Mouse (Mus musculus) skeletal muscle tissue, adult 2 months (tissue): ENCODE measurements around the gene Phldb1.

Experiments
- DNase-seq: peaks from one replicate; pipeline ENCODE4 v3.0.0-alpha.2; 2012; ENCODE audit warnings: low read depth, low spot score

The Phldb1 gene

DNA sequence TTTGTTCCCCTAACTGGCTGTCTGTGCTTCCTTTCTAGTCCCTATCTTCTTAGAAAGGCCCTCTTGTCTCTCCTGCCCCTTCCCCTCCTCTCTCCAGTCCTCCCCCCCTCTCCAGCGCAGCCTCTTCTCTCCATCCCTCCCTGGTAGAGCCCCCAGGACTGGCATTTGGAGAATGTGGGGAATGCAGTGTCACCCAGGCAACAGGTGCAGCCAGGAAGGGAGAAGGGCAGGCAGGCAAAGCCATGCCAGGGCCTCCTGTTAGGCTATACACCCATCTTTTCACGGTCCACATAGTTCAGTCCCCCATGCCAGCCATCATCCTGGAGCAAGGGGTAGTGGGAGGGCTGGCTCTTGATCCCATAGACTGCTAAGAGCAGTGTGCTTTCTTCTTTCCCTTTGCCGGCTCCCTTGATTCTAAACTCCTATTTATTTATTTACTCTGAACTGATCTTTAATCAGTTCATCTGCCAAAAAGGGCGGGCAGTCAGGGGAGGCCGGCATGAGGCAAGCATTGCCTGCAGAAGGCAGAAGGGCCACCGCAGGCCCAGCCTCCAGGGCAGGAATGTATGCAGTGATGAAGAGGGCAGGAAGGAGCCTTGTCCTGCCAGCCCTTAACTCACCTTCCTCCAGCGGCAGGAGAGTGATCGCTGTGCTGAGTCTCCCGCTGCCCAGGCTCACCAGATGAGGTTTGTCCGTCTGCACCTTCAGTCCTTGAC is 8.4 kb downstream of the Phldb1 start:
- no peak for DNase-seq

DNA sequence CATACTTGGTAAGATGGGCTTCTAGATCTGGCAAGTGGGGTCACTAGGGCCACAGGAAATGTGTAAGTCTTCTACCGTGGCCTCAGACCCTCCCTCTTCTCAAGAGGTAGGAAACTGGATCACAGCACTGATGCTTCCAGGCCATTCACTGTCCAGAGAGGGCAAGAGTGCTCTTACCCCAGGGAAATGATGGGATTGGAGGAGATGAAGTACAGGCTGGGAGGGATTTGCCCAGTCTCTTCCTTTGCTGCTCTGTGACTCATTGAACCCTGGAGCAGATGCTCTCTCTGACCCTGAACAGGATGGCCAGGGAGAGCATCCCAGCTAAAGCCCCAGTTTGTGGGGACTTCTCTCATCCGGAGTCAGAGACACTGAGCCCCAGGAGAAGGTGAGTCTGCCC is 10.3 kb downstream of the Phldb1 start:
- no peak for DNase-seq

DNA sequence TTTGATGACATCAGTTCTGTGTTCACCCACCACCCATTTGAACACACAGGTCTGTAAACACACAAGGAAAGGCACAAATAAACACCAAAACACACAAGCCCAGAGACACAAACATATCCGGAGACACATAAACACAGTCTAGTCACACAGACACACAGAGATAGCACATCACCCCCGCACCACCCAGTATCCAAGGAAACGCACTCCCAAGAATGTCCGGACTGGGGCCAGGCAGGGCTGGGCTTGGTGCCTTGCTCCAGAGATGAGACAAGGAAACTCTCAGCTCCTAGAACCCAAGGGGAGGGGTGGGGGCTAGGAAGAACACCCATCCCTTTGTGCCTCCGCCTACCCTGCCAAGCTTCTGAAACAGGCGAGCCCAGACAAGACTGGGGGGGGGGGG is 10.8 kb downstream of the Phldb1 start:
- DNase-seq, result peak; percentile 54

DNA sequence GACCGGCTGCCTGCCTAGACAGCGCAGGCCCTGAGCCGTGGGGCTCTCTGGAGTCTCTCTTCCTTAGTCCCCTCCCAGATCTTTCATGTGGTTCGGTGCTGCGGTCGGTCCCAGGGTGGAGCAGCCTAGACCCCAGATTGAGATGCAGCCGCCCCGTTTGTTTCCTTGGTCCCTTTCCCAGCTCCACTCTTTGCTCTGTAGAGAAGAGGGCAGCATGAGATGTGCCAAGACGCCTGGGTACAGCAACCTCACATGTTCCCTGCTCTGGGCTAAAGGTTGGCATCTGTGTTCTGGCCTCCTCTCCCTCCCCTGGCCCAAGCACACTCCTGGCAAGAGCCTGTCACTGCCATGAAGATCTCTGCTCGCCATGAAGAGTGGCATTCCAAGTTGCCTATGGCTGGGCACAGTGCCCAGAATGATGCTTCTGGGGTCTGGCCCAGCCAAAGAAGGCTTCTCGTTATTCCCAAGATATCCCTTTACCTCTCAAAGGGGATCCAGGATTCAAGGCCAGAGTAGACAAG is 11.4 kb downstream of the Phldb1 start:
- DNase-seq, result no peak

DNA sequence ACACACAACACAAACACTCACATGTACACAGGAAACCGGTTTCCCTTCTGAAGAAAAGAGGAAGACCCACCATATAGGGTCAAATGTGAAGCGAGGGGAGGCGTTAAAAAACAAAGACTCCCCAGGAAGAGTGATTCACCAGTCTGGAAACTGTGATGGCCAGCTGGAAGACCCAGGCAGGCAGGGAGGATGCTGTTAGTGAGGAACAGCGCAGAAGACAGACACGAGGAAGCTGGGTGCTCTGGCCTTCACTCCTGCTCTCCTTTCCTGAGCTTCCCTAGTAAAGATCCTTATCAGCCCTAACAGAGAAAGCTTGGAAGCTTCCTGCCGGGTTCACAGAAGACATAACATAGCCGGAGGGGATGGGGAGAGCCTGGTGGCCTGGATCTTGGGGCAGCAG is 12.0 kb downstream of the Phldb1 start:
- DNase-seq, result no peak

DNA sequence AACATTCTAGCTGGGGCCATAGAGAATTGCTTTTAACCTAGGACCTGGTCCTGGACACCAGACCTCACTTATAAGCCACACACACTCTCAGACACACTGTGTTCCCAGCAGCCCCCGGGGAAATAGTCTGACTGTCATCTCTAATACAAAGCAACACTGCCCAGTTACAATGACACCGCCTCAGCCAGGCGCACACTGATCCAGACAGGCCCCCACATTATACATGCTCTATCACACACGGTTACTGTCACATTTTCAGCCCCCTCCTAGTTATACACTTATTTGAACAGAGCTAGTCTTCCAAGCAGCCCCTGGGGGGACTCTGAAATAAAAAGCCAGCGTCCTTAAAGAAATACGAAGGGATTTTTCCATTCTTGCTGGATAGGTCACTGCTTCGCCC is 12.4 kb downstream of the Phldb1 start:
- no peak for DNase-seq

DNA sequence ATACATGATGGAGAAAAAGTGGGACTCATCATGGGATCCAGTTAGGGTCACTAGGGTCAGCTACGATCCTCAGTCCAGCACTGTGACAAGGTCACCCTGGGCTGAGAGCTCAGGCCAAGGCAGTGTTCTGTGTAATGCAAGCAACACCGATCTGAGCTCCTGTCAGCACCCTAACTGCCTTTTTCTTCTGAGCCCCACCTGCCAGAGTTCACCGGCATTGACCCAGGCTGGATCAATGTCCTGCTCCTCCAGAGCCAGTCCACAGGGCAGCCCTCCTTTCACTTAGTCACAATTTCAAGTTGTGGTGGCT is 13.2 kb downstream of the Phldb1 start:
- DNase-seq, result no peak

DNA sequence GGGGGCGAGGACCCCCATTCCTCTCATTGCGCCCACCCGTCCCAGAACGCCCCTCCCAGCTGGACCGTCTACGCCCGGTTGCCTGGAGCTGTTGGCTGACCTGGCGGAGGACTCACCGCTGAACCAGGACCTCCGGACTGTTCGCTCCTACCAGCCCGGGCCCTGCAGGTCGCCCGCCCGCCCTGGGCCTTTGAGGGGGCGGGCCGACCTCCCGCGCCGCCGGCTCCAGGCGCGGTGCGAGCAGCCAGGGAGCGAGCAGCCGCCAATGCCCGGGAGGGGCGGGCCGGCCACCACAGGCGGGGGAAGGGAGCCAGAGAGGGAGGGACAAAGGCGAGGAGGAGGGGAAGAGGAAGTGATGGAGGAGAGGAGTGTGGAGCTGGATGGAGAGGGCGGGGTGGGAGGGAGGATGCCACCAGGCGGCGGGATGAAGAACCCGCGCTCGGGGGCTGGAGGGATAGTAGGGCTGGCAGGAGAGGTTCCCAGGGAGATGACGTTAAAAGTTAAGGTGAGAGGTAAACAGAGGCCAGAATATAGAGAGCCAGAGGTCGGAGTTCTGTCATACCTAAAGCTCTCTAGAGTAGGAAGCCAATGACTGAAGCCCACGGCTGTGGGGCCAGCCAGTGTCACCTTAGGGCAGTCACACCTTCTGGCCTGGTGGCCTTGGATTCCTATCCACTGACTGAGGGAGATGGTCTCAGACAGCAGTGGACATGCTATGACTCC is 13.7 kb downstream of the Phldb1 start:
- peak; percentile 80 for DNase-seq

DNA sequence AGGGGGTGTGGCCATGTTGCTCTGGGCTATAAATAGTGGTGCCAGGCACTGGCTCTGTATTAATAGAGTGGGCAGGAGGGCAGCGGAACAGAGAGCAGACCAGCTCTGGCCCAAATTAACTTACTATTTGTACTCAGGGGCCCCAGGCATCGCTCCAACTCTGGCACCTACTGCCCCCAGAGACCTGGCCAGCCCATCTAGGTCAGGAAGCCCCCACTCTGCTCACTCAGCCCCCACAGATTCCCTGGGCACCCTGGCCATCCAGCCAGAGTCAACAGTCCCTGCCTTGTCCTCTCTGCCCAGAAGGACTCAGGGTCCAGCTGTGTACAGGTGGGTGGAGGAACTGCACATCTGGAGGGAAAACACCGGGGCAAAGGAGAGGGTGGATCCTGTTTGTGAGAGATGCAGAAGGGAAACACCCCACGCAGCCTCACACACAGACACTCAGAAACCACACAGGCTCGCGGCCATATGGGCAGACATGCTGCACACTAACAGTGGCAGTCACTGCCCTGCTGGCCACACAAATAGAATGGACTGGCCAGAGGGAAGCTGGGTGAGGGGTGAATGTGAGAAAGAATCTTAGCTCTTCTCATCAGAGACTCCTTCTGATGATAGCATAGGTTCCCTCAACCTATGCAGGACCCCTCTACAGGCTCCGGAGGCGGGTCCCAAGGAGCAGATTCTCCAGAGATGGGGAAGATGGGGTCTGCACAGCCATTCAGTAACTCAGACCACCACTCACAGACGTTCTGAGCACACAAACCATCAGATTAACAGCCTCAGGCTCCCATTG is 14.4 kb downstream of the Phldb1 start:
- DNase-seq, result no peak

DNA sequence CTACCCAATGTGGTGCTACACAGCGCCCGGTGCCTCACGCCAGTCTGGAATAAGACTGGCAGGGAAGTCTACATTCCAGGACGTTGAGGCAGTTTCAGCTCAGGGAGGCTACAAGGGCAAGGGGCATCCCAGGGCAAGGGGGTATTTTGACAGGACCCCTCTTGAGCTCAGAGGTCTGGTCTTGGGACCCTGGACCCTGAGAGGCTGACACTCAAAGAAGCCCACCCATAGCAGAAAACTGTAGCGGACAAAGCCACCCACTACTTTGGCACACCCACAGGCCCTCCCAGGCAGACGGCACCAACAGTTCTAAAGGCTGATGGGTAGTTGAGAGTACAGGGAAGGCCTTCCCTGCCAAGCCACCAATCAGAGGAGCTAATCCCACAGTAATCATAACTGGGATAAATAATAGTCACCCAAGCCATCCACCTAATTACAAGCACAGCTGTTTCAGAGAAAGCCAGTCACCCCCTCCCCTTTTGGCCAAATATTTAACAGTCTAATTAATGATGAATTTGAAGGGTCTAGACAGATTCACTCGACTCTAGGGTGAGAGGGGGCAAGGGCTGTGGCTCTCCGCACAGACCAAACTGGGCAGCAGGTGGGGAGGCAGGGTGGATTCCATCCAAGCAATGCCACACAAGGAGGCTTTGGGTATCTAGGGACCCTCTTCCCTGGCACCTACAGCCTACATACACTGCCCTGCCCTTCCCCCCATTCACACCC is 15.2 kb downstream of the Phldb1 start:
- no peak for DNase-seq

DNA sequence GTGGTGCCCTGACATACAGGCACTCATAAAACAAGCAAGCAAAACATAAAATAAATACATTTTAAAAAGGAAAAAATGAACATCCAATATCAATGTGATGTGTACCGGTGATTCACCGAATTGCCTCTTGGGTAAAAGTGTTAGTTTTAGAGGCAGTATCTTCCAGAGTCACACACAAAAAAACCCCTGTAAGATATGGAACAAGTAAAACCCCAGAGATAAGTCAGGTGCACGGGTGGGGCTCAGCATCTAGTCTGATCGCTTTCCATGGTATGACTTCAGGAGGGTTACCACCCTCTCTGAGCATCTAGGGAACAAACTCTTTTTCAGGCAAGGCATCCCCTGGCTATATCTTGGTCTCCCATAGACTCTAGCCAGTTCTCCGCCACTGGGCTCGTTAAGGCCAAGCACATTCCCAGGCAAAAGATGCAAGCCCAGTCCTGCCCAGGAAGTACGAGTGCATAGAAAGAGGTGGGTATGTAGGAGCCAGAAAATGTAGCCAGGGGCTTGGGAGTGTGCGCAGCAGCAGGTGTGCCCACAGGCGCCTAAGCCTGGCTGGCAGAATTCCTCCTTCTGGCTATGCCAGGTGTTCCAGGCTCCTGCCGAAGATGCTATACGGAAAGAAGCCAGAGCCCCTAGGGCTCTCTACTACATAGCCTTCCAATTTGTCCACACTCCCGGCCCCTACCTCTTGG is 15.9 kb downstream of the Phldb1 start:
- DNase-seq, result no peak

DNA sequence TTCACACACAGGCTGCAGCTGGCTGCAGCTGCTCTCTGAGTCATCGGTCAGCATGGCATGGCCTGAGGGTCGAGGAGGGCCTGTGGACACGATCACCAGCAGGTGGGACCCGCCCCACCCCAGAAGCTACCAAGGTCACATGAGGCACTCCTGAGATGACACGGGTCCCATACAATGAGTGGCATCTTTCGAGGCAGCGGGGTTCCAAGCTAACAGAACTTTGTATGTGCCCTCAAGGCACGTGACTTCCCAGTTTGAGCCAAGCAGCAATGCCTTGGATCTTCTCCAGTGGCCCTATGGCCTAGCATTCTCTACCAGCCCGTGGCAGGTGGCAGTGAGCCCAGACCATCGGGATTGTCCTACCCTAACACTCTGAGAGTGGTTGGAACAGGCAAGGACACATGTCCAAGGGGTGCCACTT is 17.2 kb downstream of the Phldb1 start:
- DNase-seq, result no peak

DNA sequence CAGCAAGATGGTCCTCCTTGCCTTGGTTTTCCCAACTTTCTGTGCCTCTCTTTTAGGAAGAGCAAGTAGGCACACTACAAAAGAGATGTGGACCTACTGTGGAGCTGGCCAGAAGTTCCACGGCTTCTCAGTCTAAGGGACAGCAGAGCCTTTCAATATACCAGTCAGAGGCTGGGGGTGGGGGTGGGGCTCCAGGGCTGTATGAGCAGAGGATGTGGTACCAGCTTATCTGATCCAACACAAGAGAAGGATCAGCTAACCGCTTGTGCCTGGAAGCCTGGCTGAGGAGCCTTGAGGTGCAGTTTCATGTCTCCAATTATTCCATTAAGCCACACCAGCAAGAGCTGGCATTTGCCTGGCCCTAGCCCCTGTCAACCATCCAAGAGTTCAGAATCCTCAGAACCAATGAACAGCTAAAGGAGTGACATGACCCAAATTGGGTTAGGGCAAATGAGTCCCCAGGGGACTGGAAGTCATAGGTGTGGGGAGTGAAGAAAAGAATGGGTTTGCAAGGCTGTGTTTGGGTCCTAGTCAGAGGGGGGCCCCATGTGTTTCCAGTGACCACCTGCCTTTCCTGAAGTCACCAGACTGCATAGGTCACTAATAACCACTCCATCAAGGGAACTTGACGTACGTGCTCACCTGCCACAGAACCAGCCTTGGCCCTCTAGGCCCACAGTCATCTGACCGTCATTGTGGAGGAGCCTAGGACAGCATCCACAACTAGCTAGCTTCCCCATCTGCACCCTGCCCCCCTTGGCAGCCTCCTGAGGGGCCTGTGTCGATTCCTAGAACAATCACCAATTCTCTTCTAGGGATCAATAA is 17.8 kb downstream of the Phldb1 start:
- no peak for DNase-seq

DNA sequence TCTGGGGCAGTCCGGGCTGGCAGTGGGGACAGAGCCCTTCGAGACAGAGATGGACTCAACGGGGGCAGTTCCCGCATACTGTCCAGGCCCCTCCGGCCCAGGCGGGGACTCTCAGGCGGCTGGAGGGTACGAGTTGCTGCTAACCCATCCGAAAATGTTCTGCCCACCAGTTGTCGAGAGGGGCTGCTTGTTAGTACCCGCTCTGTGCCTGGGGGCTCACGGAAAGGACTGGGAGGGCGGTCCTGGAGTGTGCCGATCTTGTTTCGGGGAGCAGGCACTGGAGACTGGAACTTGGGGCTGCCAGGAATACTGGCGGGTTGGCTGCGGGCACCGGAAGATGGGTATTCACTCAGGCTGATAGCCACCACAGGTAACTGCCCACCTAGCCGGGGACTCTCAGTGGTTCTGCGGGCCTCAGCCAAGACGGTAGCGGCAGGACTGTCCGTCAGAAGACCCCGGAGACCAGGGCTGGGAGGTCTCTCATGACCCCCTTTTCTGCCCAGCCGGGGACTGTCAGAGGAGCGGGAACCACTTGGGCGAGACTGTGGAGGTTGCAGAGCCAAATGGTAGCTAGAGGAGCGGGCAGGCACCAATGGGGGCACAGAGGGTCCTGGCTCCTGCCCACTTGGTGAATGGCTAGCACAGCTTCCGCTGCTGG is 19.2 kb downstream of the Phldb1 start:
- no peak for DNase-seq

DNA sequence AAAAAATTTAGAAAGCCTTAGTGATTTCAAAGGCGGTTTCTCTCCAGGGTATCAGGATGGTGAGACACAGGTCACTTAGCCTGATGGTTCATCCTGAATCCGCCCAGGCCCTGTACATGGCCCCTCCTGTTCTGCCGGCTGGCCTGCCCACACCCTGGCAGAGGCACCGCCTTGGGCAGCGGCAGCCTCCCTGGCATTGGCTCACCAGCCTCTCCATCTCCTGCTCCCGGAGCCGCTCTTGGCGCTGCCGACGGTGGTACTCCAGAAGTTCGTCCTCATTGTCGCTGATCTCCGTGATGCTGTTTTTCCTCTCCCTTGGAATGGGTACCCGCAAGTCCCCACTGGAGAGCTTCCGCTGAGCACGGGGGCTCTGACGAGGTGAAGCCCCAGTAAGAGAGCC is 19.9 kb downstream of the Phldb1 start:
- no peak for DNase-seq

DNA sequence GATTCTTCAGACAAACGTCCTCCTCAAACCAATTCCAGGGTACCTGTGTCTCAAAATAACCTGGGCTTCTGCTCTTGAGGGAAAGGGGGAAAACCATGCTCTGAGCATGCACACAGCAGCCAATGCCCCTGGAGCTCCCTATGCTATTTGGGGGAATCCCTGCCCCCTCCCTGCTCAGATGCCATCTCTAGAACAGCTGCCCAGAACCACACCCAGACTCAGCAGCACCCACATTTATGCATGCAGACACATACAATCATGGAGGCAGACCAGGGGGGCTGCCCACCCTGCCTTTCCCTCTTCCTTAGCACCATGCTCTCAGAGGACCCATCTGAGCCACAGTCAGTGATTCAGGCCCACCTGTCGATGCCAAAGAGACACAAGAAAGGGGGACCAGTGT is 21.4 kb downstream of the Phldb1 start:
- DNase-seq, result no peak

DNA sequence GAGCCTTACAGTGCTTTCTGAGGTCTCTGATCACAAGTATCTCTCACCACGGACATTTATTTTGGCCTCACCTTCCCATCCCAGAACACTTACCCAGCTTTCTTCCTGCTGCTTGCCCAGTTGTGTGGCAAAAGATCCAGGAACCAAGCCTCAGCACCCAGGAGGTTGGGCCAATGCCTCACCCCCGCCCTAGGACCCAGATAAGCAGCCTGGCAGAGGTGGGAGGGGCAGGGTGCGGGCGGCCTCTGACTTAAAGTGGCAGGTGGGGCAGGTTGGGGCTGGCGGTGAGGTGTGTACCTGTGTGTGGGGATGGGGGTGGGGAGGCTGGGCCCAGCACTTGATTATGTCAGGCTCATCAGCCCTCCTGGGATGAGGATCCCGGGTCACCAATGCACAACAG is 21.9 kb downstream of the Phldb1 start:
- DNase-seq, result no peak

DNA sequence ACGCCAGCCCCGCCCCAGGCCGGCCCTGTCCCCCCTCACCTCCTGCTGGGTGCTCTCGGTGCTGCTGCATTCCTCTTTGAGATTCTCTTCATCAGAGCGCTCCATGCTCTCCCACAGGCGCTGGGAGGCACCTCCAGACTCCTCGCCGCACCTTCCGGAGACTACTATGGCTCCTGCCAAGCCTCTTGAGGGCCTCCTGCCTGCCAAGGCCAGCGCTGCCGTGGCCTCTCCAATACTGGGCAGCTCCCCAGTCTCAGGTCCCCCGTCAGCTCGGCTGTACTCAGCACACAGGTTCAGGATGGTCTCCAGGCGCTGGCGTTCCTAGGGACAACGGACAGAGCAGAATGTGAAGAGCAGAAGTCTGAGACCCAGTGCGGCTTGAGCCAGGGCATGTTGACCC is 23.4 kb downstream of the Phldb1 start:
- no peak for DNase-seq

DNA sequence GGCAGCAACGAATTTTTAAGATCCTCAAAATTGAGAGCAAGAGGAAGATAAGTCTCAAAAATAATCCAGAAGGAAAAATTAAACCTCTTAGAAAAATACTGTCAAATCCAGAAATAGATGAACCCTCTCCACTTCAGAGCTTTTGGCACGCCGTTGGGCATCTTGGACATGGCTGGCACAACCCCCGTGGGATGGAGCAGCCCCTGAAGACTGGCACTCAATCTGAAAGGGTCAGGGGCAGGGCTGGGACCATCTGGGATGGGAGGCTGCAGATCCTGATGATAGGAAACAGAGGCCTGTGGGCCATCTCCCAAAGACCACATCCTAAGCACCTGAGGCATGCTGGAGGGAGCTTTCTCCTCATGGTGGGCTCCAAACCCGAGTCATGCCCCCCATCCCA is 24.8 kb downstream of the Phldb1 start:
- DNase-seq, result no peak

DNA sequence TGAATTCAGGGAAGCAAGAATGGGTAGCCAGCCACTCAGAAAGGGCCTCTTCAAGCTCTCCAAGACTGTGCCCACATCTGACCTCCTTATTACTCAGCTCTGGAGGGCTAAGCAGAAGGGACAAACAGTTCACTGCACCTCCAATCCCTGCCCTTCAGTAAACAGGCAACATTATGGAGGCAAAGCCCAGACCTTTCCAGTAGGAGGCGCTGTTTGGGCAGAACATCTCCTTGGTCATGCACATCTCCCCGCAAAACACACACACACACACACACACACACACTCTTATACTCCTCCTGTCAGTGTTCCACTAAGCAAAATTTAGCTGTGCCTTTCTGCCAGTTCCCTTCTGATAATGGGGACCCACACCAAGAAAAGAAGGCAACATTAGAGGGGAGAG is 25.4 kb downstream of the Phldb1 start:
- no peak for DNase-seq
